Mouse (Mus musculus) midbrain, embryonic 15.5 days (tissue): Measurements from ENCODE around the gene Rrp9. TPM values are rescaled to one million over a fixed set of nuclear protein-coding genes. Genes with fewer than 3 reads are reported as not detected.
"Not testable (repeated sequence)": the region's sequence is repeated elsewhere in the genome, so short reads cannot be mapped to it uniquely, and the experiment has no call there.

Source experiments
- ATAC-seq: fragments of 200-750 bp; cut with Nextera tagmentation; replicated peaks from 2 replicates; pipeline ENCODE4 v1.8.0; 2017; ENCODE audit warnings: moderate TSS enrichment
- H3K27ac ChIP-seq: fragments of 300-500 bp; sonication (generic); 2 replicates; pipeline ENCODE4 v1.5.1; 2015; ENCODE audit warnings: mild to moderate bottlenecking, inconsistent platforms
- H3K27me3 ChIP-seq: fragments of 300-500 bp; sonication (generic); replicated peaks from 2 replicates; pipeline ENCODE4 v1.6.1; 2015; ENCODE audit warnings: inconsistent platforms
- H3K36me3 ChIP-seq: fragments of 300-500 bp; sonication (generic); replicated peaks from 2 replicates; pipeline ENCODE4 v1.6.1; 2015; ENCODE audit warnings: inconsistent platforms
- H3K4me1 ChIP-seq: fragments of 300-500 bp; sonication (generic); 2 replicates; pipeline ENCODE4 v1.6.1; 2015; ENCODE audit warnings: inconsistent platforms
- H3K4me2 ChIP-seq: fragments of 300-500 bp; sonication (generic); 2 replicates; pipeline ENCODE4 v1.6.1; 2015; ENCODE audit warnings: inconsistent platforms, mild to moderate bottlenecking, moderate library complexity
- H3K4me3 ChIP-seq: fragments of 300-500 bp; sonication (generic); 2 replicates; pipeline ENCODE4 v1.5.1; 2015; ENCODE audit warnings: mild to moderate bottlenecking, inconsistent platforms
- H3K9ac ChIP-seq: fragments of 300-500 bp; sonication (generic); 2 replicates; pipeline ENCODE4 v1.6.1; 2015; ENCODE audit warnings: mild to moderate bottlenecking, inconsistent platforms
- H3K9me3 ChIP-seq: fragments of 300-500 bp; sonication (generic); 2 replicates; pipeline ENCODE4 v1.6.1; 2016; ENCODE audit warnings: inconsistent platforms
- WGBS: fragments of 180-500 bp; shearing (Covaris S2); methylation state at CpG from one replicate; pipeline ENCODE4 v1.1.7; 2015; ENCODE audit warnings: mixed read lengths; 5-methylcytosine and 5-hydroxymethylcytosine counted together
- polyA plus RNA-seq: library from polyadenylated mRNA; unstranded; fragments of >200 nt; fragmentation: Nextera tagmentation; extraction: Ambion mirVana; gene quantifications from 2 replicates; pipeline ENCODE4 v1.2.1, GENCODE M21; 2015

Rrp9 gene
- polyA plus RNA-seq, 1 experiment from 2014 or later = 51.2 TPM

DNA sequence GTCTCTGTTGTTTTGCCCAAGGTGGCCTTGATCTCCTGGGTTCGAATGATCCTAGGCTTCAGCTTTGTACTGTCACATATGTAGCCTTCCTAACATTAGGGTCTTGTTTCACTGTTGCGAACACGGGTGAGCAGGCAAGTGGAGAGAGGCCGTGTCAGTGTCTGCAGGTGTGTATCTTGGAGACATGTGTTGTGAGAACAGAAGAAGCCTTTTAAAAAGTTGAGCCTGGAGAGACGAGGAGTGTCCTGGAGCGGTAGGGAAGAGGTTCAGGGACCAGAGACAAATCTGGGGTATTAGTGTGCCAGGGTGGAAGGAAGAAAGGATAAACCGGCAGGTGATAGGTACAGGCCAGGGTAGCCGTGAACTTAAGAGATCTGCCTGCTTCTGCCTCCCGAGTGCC, 2.3 kb downstream of the Rrp9 start:
- Histone ChIP-seq H3K27me3 (no peaks in the 10 kb centered on the region), H3K9ac (peak overlapping the region; percentile 66; the same call in 1 of the 2 replicates), H3K4me3 (peak overlapping the region; percentile 72), H3K4me2 (peak overlapping the region; percentile 84), H3K9me3 (no peaks in the 10 kb centered on the region), H3K36me3 (peaks cover 9% of the 10 kb centered on the region), H3K27ac (no peak overlapping the region), H3K4me1 (peaks cover 32% of the 10 kb centered on the region)
- 85% methylated on average over 9 of the region's 9 CpGs for WGBS
- ATAC-seq = no peak

DNA sequence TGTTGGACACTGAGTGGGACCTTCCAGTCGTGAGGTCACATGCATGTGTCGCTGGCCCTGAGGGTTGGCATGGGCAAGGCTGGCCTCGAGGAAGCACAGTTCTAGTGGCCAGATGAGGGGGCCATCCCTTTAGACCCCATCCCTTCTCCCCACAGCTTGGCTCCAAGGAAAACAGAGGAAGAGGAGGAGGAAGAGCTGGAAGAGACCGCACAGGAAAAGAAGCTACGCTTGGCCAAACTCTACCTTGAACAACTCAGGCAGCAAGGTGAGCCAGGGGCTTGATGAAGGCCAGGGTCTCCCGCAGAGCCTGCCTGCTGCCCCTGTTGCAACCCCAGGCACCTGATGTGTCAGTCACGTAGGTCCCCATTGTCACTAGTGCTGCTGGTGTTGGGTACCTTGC, 4.8 kb downstream of the Rrp9 start:
- ATAC-seq = no peak
- Histone ChIP-seq H3K4me1 (peaks cover 21% of the 10 kb centered on the region), H3K27ac (no peak overlapping the region), H3K9me3 (no peaks in the 10 kb centered on the region), H3K27me3 (no peaks in the 10 kb centered on the region), H3K4me2 (no peak overlapping the region), H3K36me3 (peaks cover 20% of the 10 kb centered on the region), H3K4me3 (no peak overlapping the region), H3K9ac (no peak overlapping the region)
- 97% methylated on average over 7 of the region's 7 CpGs for WGBS

DNA sequence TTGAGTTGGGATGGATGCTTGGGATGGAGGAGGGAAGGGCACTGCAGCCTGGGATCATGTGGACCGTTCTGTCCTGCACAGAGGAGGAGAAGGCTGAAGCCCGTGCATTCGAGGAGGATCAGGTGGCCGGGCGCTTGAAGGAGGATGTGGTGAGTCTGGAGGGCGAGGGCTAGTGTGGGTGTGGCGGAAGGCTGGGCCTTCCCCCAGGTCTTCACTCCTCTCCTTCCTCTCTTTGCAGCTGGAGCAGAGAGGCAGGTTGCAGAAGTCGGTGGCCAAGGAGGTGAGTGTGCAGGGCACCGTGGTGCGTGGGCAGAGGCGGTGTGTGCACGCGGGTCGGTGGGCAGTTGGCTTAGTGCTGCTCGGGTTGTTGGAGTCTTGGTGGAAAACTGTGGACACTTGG, 5.3 kb downstream of the Rrp9 start:
- Histone ChIP-seq H3K9me3 (no peaks in the 10 kb centered on the region), H3K27ac (no peak overlapping the region), H3K9ac (no peak overlapping the region), H3K36me3 (peaks cover 20% of the 10 kb centered on the region), H3K27me3 (no peaks in the 10 kb centered on the region), H3K4me2 (no peak overlapping the region), H3K4me1 (peaks cover 19% of the 10 kb centered on the region), H3K4me3 (no peak overlapping the region)
- 97% methylated on average over 15 of the region's 15 CpGs for WGBS
- no peak for ATAC-seq

DNA sequence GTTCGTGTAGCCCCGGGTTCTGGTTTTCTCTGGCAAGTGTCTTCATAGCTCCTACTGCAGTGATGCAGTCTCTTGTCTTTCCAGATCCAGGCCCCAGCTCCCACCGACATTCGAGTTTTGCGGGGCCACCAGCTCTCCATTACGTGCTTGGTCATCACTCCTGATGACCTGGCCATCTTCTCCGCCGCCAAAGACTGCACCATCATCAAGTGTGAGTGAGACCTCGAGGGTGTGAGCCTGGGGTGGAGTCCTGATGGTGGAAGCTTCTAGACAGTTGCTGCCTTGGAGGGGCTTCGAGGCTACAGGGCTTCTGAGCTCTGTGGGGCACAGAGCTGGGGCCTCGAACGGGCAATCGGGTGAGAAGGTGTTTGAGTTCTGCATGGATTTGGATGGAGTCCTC, 5.9 kb downstream of the Rrp9 start:
- no peak for ATAC-seq
- Histone ChIP-seq H3K9ac (no peak overlapping the region), H3K4me1 (peaks cover 13% of the 10 kb centered on the region), H3K27me3 (no peaks in the 10 kb centered on the region), H3K4me2 (no peak overlapping the region), H3K4me3 (no peak overlapping the region), H3K27ac (no peak overlapping the region), H3K9me3 (no peaks in the 10 kb centered on the region), H3K36me3 (peaks cover 20% of the 10 kb centered on the region)
- WGBS = 91% methylated on average over 13 of the region's 13 CpGs

DNA sequence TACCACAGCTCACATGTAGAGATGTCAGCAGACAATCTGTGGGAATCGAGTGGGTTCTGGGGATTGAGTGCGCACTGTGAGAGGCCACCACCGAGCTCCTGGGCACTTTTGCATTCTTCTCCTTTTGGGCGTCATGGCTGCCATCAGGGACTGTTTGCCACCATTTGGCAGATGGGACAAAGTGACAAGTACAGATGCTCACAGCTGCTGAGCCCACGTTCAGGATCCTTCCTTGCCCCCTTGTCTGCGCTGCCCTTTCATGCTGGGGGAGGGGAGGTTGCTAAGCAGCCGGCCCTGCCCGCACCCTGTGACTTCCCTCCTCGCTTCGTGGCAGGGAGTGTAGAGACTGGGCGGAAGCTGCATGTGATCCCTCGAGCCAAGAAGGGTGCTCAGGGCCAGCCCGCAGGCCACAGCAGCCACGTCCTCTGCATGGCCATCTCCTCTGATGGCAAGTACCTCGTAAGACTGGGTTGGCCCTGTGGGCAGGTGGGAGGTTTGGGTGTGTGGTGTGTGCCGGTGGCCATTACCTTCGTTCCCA, 6.9 kb downstream of the Rrp9 start:
- no peaks in the 10 kb centered on the region for H3K27me3 ChIP-seq
- no peak for ATAC-seq
- H3K4me2 ChIP-seq = no peak overlapping the region
- WGBS = 91% methylated on average over 17 of the region's 17 CpGs
- no peaks in the 10 kb centered on the region for H3K9me3 ChIP-seq
- H3K36me3 ChIP-seq = peaks cover 20% of the 10 kb centered on the region
- no peak overlapping the region for H3K9ac ChIP-seq
- H3K4me1 ChIP-seq = peaks cover 11% of the 10 kb centered on the region
- no peak overlapping the region for H3K4me3 ChIP-seq
- H3K27ac ChIP-seq = no peak overlapping the region

DNA sequence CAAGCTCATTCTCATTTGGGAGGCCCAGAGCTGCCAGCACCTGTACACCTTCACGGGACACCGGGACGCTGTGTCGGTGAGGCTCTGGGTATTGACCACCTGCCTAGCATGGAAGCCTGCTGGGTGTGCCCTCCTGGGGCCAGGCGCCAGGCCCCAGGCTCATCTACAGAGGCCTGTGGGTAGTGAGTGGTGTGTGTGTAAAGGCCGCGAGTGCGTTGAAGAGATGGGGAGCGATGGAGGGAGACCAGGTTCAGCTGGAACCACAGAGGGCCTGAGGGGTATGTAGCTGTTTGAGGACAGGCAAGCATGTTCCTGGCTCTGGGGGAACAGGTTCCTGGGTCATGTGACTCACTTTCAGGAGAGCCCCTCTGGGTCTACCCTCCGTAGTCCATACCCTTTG, 7.4 kb downstream of the Rrp9 start:
- no peaks in the 10 kb centered on the region for H3K9me3 ChIP-seq
- no peak overlapping the region for H3K4me3 ChIP-seq
- no peaks in the 10 kb centered on the region for H3K27me3 ChIP-seq
- H3K36me3 ChIP-seq = peaks cover 20% of the 10 kb centered on the region
- ATAC-seq = no peak
- H3K27ac ChIP-seq = no peak overlapping the region
- H3K4me2 ChIP-seq = no peak overlapping the region
- no peak overlapping the region for H3K9ac ChIP-seq
- WGBS = 96% methylated on average over 10 of the region's 10 CpGs
- H3K4me1 ChIP-seq = peaks cover 6% of the 10 kb centered on the region

DNA sequence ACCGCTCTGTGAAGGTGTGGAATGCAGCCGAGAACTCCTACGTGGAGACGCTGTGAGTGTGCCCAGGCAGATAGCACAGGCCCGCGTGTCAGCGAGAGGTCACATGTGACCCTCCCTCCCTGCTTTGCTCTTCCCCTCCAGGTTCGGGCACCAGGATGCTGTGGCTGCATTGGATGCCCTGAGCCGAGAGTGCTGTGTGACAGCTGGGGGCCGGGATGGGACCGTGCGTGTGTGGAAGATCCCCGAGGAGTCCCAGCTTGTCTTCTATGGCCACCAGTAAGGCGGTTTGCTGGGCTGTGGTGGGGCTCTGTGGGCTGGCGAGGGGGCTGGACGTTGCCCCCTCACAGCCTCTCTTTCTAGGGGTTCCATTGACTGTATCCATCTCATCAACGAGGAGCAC, 7.8 kb downstream of the Rrp9 start:
- Histone ChIP-seq H3K27me3 (no peaks in the 10 kb centered on the region), H3K27ac (no peak overlapping the region), H3K4me2 (no peak overlapping the region), H3K9me3 (no peaks in the 10 kb centered on the region), H3K9ac (no peak overlapping the region), H3K4me3 (no peak overlapping the region), H3K36me3 (peaks cover 20% of the 10 kb centered on the region), H3K4me1 (peaks cover 1% of the 10 kb centered on the region; the same call in 1 of the 2 replicates)
- 94% methylated on average over 17 of the region's 17 CpGs for WGBS
- ATAC-seq = no peak

DNA sequence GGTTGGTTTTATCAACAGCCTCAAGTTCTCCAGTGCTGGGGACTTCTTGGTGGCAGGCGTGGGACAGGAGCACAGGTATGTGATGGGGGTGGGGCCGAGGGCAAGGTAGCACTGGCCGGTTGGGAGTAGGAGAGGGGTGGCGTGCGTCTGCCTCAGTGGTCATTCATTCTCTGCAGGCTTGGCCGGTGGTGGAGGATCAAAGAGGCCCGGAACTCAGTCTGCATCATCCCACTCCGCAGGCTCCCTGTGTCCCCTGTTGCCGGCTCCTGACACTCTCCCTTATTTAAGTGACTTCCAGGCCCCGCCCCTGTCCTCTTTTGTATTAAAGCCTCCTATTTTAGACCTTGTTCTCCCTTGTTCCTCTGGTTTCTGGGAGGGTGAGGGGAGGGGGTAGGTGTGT, 9.3 kb downstream of the Rrp9 start:
- no peak overlapping the region for H3K4me3 ChIP-seq
- H3K27ac ChIP-seq = no peak overlapping the region

DNA sequence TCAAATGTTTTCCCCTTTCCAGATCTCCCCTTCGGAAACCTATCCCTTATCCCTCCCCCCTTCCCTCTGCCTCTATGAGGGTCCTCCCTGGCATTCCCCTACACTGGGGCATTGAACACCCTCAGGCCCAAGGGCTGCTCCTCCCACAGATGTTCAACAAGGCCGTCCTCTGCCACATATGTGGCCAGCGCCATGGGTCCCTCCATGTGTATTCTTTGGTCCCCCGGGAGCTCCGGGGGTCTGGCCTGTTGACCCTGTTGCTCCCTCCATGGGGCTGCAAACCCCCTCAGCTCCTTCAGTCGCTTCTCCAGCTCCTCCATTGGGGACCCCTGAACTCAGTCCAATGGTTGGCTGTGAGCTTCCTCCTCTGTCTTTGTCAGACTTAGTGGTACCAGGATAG, 11.8 kb downstream of the Rrp9 start:
- not testable (repeated sequence) for H3K4me2 ChIP-seq, H3K9ac ChIP-seq, H3K4me3 ChIP-seq, H3K4me1 ChIP-seq, H3K9me3 ChIP-seq, ATAC-seq, H3K27ac ChIP-seq, H3K27me3 ChIP-seq
- WGBS = 86% methylated on average over 6 of the region's 6 CpGs
- H3K36me3 ChIP-seq = peaks cover 16% of the 10 kb centered on the region

More for the DNA sequence above, 9.3 kb downstream of the Rrp9 start:
- Histone ChIP-seq H3K9ac (no peak overlapping the region), H3K4me1 (no peaks in the 10 kb centered on the region), H3K4me2 (no peak overlapping the region), H3K36me3 (peaks cover 20% of the 10 kb centered on the region), H3K9me3 (no peaks in the 10 kb centered on the region), H3K27me3 (no peaks in the 10 kb centered on the region)
- no peak for ATAC-seq
- 81% methylated on average over 10 of the region's 10 CpGs for WGBS

DNA sequence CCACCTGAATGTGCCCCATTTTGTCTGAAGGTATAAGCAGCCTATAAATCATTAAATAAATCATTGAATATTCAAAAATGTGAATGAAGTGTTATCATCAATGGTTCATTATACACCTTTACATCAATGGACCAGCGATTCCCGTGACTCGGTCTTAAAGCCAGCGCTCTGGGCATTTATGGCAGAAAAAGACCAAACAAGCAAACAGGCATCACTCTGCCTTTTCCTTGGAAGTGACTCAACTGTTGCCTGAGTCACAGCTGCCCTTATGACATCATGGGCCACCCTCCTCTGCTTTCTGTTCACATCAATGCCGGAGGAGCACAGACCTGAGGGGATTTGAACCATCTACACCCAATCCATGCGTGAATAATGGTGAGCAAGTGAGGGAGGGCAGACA, 23.9 kb downstream of the Rrp9 start, which contains the start of gene Iqcf1:
TSS of gene Iqcf1 (plus strand) at position 301 of the 400 bp plus-strand sequence.
- H3K27ac ChIP-seq = no peak within 1 kb of the TSS
- no peak within 1 kb of the TSS for H3K4me3 ChIP-seq
- no peak within 1 kb of the TSS for H3K9ac ChIP-seq
- H3K4me1 ChIP-seq = no peaks in the 10 kb centered on the region
- no peaks in the 10 kb centered on the region for H3K27me3 ChIP-seq
- H3K9me3 ChIP-seq = no peaks in the 10 kb centered on the region
- H3K4me2 ChIP-seq = no peak within 1 kb of the TSS
- ATAC-seq = no peak
- H3K36me3 ChIP-seq = no peaks in the 10 kb centered on the region
- 94% methylated on average over 6 of the region's 6 CpGs for WGBS

DNA sequence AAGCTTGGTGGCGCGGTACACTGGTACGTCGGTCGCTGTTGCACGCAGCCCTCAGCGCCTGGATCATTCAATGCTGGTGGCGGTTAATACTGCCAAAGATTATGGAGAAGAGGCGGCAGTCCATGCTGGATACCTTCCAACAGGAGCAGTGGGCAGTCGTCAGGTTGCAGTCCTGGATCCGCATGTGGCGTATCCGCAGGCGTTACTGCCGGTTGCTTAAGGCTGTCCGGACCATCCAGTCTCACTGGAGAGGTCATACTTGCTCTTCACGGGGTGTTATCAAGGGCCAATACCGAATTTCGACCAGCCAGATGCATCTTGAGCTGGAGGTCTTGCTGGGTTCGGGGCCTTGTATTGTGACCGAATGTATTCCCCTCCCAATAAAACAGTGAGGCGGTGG, 26.1 kb downstream of the Rrp9 start:
- WGBS = 88% methylated on average over 22 of the region's 22 CpGs
- H3K9ac ChIP-seq = no peak overlapping the region

DNA sequence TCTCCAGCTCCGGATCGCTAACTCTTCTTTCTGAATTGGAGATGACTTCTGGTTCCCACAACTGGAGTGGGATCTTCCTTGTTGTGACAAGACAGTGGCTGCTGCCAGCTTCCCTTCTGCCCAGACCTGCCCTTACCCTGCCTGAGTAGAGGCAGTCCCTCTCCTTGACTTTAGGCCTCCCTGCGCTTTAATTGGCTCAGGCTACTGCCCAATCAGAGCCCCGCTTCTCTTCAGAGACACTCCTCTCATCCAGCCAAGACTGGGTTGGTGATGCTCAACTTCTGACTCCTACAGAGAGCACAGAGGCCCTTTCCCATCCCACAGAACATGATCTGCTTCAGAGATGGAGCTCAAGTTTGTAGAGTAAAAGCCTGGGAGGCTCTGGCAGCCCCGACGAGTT, 28.5 kb downstream of the Rrp9 start:
- H3K4me1 ChIP-seq = no peaks in the 10 kb centered on the region
- H3K9ac ChIP-seq = no peak overlapping the region
- H3K36me3 ChIP-seq = no peaks in the 10 kb centered on the region
- no peaks in the 10 kb centered on the region for H3K9me3 ChIP-seq
- ATAC-seq = no peak
- H3K4me3 ChIP-seq = no peak overlapping the region
- H3K27me3 ChIP-seq = no peaks in the 10 kb centered on the region
- no peak overlapping the region for H3K27ac ChIP-seq
- H3K4me2 ChIP-seq = no peak overlapping the region
- 70% methylated on average over 6 of the region's 6 CpGs for WGBS

More for the DNA sequence above, 26.1 kb downstream of the Rrp9 start:
- Histone ChIP-seq H3K4me1 (no peaks in the 10 kb centered on the region), H3K4me2 (no peak overlapping the region), H3K9me3 (no peaks in the 10 kb centered on the region), H3K27me3 (no peaks in the 10 kb centered on the region), H3K4me3 (no peak overlapping the region), H3K36me3 (no peaks in the 10 kb centered on the region), H3K27ac (no peak overlapping the region)
- ATAC-seq = no peak

DNA sequence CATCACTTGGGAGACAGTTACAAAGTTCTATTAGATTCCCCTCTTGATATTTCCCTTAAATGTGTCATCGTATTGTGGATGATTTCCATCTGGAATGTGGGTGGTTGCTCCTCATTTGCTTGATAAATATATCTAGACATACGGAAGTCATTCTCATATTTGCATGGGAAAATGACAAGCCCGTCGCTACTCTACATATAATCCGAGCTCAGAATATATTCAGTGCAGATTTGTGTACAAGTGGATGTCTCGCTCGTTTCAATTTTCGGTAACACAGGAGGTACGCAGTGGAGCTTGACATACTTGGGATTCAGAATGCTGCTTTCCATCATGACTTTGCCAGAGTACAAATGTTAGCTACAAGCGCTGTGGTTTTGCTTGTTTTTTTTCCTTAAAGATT, 33.6 kb downstream of the Rrp9 start:
- H3K4me3 ChIP-seq = no peak overlapping the region
- no peaks in the 10 kb centered on the region for H3K9me3 ChIP-seq
- no peak overlapping the region for H3K27ac ChIP-seq
- H3K9ac ChIP-seq = no peak overlapping the region
- H3K36me3 ChIP-seq = no peaks in the 10 kb centered on the region
- no peak overlapping the region for H3K4me2 ChIP-seq
- 92% methylated on average over 10 of the region's 10 CpGs for WGBS
- ATAC-seq = no peak
- no peaks in the 10 kb centered on the region for H3K27me3 ChIP-seq
- no peaks in the 10 kb centered on the region for H3K4me1 ChIP-seq
